Mouse (Mus musculus): ENCODE measurements around the gene Grb7.

GRCm38 (mm10) chr11:98493394-98493793 lies 47.2 kb downstream of the Grb7 start:
- TF ChIP-seq CTCF (IDR thresholded peaks at IDR 0.05; ENCODE audit: extremely low read depth, insufficient read length, insufficient replicate concordance, low read depth, low read length) (no peak), POLR2A (IDR thresholded peaks at IDR 0.05; ENCODE audit: low read depth, low read length) (no peak)

Data from small intestine, adult 2 months (tissue).